Mouse (Mus musculus): ENCODE data around the gene Hist1h4i. TPM values are rescaled to one million over a fixed set of nuclear protein-coding genes. Genes with fewer than 3 reads are reported as not detected.
A peak's percentile ranks its signal among the peaks of the same experiment; 100 is the strongest.

Gene Hist1h4i
- polyA plus RNA-seq, 1 experiment from 2014 or later: 16.9 TPM

- Histone ChIP-seq H3K4me3 (no peak overlapping the region), H3K9me3 (no peaks in the 10 kb centered on the region), H3K27me3 (peaks cover 100% of the 10 kb centered on the region), H3K9ac (replicated peaks) (no peak overlapping the region), H3K36me3 (no peaks in the 10 kb centered on the region), H3K4me1 (peaks cover 22% of the 10 kb centered on the region), H3K4me2 (replicated peaks) (no peak overlapping the region), H3K27ac (replicated peaks) (no peak overlapping the region)
- 29% methylated on average over 5 of the region's 5 CpGs for WGBS
- no peak for ATAC-seq (replicated peaks)
Observed at GRCm38 (mm10) chr13:22001823-22002222, 39.3 kb downstream of the Hist1h4i start.

DNA sequence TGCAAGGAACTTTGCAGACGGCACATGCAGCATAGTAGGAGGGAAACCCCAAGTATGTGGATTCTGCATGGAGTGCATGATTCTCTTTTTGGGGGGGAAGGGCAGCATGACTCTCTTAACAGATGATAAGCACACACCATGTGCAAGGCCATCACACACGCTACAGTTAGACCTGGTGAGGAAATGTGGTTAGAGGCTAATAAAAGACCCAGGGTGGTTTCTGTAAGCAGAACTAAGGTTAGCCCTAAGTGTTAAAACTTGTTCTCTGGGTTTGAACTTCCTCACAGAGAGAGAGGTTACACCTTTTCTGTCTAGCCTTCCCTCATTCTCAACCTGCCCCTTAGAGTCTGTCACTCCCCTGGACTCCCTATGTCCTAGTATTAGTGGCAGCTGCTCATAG lies 39.8 kb downstream of the Hist1h4i start:
- Histone ChIP-seq H3K4me3 (no peak overlapping the region), H3K36me3 (no peaks in the 10 kb centered on the region)

DNA sequence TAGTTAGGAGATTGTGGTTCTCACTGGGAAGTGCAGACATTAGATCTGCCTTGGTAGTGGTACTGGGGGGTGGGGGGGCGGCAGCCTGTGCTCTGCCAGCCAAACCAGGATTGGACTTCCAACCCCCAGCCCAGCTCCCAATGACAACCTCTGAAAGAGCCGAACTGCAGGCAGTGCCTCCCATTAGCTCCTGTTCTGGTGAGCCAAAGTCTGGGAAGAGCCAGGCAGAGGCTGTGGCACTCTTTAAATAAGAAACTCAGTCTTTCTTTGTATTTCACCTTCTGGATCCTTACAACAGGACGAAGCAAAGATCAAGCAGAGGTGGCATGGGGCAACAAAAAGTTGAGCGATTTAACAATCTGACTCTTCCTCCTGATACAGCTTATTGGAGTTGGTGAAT lies 42.0 kb downstream of the Hist1h4i start:
- no peaks in the 10 kb centered on the region for H3K36me3 ChIP-seq
- 32% methylated on average over 4 of the region's 4 CpGs for WGBS
- H3K4me3 ChIP-seq: no peak overlapping the region
- H3K27ac ChIP-seq (replicated peaks): no peak overlapping the region
- peaks cover 19% of the 10 kb centered on the region for H3K4me1 ChIP-seq
- H3K9me3 ChIP-seq: no peaks in the 10 kb centered on the region
- no peak overlapping the region for H3K9ac ChIP-seq (replicated peaks)
- H3K4me2 ChIP-seq (replicated peaks): no peak overlapping the region
- peaks cover 96% of the 10 kb centered on the region for H3K27me3 ChIP-seq
- ATAC-seq (replicated peaks): no peak

More for the DNA sequence above, 39.8 kb downstream of the Hist1h4i start:
- 70% methylated on average over 2 of the region's 2 CpGs for WGBS
- H3K4me1 ChIP-seq: peaks cover 20% of the 10 kb centered on the region
- H3K4me2 ChIP-seq (replicated peaks): no peak overlapping the region
- H3K27me3 ChIP-seq: peaks cover 100% of the 10 kb centered on the region
- no peak overlapping the region for H3K27ac ChIP-seq (replicated peaks)
- no peaks in the 10 kb centered on the region for H3K9me3 ChIP-seq
- ATAC-seq (replicated peaks): no peak
- H3K9ac ChIP-seq (replicated peaks): no peak overlapping the region

DNA sequence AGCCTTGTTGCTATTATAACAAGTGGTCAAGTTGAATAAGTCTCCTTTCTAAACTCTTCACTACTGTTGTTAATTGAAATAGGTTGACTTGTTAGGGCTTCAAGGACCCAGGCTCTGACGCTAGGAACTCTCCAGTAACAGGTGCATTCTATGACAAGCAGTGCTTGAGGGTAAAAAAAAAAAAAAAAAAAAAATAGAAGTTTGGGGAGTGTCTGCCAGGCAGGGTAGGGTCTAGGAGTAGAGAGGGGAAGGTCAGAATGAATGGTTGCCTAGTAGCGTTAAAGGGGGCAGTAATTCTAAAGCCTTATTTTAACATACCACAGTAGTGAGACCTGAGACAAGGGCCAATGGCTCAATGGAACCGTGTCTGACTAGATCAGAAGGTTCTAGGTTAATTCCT lies 42.8 kb downstream of the Hist1h4i start:
- Histone ChIP-seq H3K27me3 (peaks cover 93% of the 10 kb centered on the region), H3K4me3 (no peak overlapping the region), H3K9ac (replicated peaks) (no peak overlapping the region), H3K36me3 (no peaks in the 10 kb centered on the region), H3K27ac (replicated peaks) (no peak overlapping the region), H3K9me3 (no peaks in the 10 kb centered on the region), H3K4me1 (peaks cover 19% of the 10 kb centered on the region), H3K4me2 (replicated peaks) (no peak overlapping the region)
- ATAC-seq (replicated peaks): no peak
- WGBS: 21% methylated on average over 3 of the region's 3 CpGs

GRCm38 (mm10) chr13:21997821-21998220 lies 43.3 kb downstream of the Hist1h4i start:
- Histone ChIP-seq H3K4me2 (replicated peaks) (no peak overlapping the region), H3K9ac (replicated peaks) (no peak overlapping the region), H3K27ac (replicated peaks) (no peak overlapping the region), H3K4me3 (no peak overlapping the region), H3K36me3 (no peaks in the 10 kb centered on the region), H3K27me3 (peaks cover 91% of the 10 kb centered on the region), H3K9me3 (no peaks in the 10 kb centered on the region), H3K4me1 (peaks cover 19% of the 10 kb centered on the region)
- ATAC-seq (replicated peaks): no peak
- WGBS: 7% methylated on average over 4 of the region's 4 CpGs

DNA sequence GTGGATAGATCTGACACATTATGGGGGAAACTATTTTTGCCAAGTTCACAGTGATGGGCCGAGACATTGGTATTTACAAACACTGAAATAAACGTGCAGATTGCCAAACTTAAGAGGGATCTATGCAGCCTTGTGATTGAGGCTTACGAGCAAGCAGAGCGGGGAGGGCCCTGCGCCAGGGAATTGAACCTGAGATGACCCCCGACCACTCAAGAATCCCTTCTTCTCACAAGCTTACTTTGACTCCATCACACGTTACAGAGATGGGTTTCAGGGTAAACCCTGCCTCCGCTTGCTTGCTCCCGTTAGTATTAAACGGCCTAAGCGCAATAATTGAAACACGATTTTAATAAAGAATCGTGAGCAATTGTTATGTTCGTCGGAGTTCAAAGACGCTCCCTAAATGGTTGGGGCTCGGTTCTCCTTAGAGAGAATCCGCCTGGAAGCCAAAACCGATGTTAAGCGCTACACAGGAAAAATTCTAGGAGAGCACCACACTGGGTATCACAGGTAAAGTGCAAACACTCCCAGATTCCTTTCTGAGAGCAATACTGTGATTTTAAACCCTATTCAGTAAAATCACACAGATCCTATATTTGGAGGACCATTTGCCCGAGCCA lies 43.9 kb downstream of the Hist1h4i start:
- peaks cover 88% of the 10 kb centered on the region for H3K27me3 ChIP-seq
- H3K9me3 ChIP-seq: no peaks in the 10 kb centered on the region
- H3K4me3 ChIP-seq: peak overlapping the region; percentile 9; the same call in 1 of the 2 replicates
- H3K27ac ChIP-seq (replicated peaks): no peak overlapping the region
- 2% methylated on average over 21 of the region's 21 CpGs for WGBS
- peaks cover 19% of the 10 kb centered on the region for H3K4me1 ChIP-seq
- H3K9ac ChIP-seq (replicated peaks): no peak overlapping the region
- no peak for ATAC-seq (replicated peaks)
- H3K4me2 ChIP-seq (replicated peaks): peak overlapping the region; percentile 20
- no peaks in the 10 kb centered on the region for H3K36me3 ChIP-seq

GRCm38 (mm10) chr13:21996840-21997185 lies 44.3 kb downstream of the Hist1h4i start:
- peaks cover 83% of the 10 kb centered on the region for H3K27me3 ChIP-seq
- H3K4me3 ChIP-seq: peak overlapping the region; percentile 9
- H3K9me3 ChIP-seq: no peaks in the 10 kb centered on the region
- WGBS: under 1% methylated on average over 13 of the region's 13 CpGs
- peak overlapping the region; percentile 20 for H3K4me2 ChIP-seq (replicated peaks)
- no peak for ATAC-seq (replicated peaks)
- no peaks in the 10 kb centered on the region for H3K36me3 ChIP-seq
- no peak overlapping the region for H3K9ac ChIP-seq (replicated peaks)
- H3K27ac ChIP-seq (replicated peaks): no peak overlapping the region
- peaks cover 19% of the 10 kb centered on the region for H3K4me1 ChIP-seq

GRCm38 (mm10) chr13:21996101-21996839 lies 44.9 kb downstream of the Hist1h4i start:
- H3K27ac ChIP-seq (replicated peaks): no peak overlapping the region
- WGBS: 4% methylated on average over 12 of the region's 12 CpGs
- no peaks in the 10 kb centered on the region for H3K36me3 ChIP-seq
- peak overlapping the region; percentile 9 for H3K4me3 ChIP-seq
- H3K4me2 ChIP-seq (replicated peaks): peak overlapping the region; percentile 20
- H3K9me3 ChIP-seq: no peaks in the 10 kb centered on the region
- H3K4me1 ChIP-seq: peaks cover 19% of the 10 kb centered on the region
- H3K9ac ChIP-seq (replicated peaks): no peak overlapping the region
- H3K27me3 ChIP-seq: peaks cover 81% of the 10 kb centered on the region
- no peak for ATAC-seq (replicated peaks)

DNA sequence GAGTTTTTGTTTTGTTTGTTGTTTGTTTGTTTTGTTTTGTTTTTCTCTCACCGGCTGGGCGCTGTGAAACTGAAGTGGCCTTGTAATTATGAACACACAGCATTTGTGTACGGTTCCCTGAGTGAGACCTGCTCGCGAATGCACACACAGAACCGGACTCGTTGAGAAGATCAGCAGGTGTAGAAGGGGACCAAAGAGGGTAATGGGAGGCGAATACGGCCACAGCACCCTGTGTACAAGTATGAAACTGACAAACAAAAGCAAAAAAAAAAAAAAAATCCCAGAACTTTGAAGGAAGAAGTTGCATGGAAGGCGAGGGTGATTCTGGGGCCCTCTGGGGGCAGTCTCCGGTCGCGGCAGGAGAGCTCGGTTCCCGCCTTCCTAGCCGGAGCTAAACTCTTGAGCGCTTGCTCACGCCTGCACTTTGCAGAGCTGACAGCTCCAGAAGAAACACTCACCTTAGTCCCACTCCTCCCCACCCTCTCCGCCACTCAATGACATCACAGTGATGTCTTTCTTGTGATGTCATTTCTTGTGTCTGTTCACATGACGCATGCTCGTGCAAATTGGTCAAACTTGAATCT lies 45.7 kb downstream of the Hist1h4i start:
- Histone ChIP-seq H3K9me3 (no peaks in the 10 kb centered on the region), H3K4me3 (peak overlapping the region; percentile 29), H3K27ac (replicated peaks) (no peak overlapping the region), H3K4me2 (replicated peaks) (peak overlapping the region; percentile 36), H3K9ac (replicated peaks) (no peak overlapping the region), H3K4me1 (peaks cover 19% of the 10 kb centered on the region), H3K27me3 (peaks cover 72% of the 10 kb centered on the region), H3K36me3 (no peaks in the 10 kb centered on the region)
- ATAC-seq (replicated peaks): no peak
- 1% methylated on average over 21 of the region's 21 CpGs for WGBS

- no peaks in the 10 kb centered on the region for H3K9me3 ChIP-seq
- no peaks in the 10 kb centered on the region for H3K36me3 ChIP-seq
- WGBS: 5% methylated on average over 8 of the region's 8 CpGs
- no peak overlapping the region for H3K27ac ChIP-seq (replicated peaks)
- no peak for ATAC-seq (replicated peaks)
- H3K9ac ChIP-seq (replicated peaks): no peak overlapping the region
- H3K27me3 ChIP-seq: peaks cover 67% of the 10 kb centered on the region
- H3K4me3 ChIP-seq: peak overlapping the region; percentile 29
- peak overlapping the region; percentile 36 for H3K4me2 ChIP-seq (replicated peaks)
- H3K4me1 ChIP-seq: peaks cover 19% of the 10 kb centered on the region
Observed at GRCm38 (mm10) chr13:21994896-21995295, 46.3 kb downstream of the Hist1h4i start.

DNA sequence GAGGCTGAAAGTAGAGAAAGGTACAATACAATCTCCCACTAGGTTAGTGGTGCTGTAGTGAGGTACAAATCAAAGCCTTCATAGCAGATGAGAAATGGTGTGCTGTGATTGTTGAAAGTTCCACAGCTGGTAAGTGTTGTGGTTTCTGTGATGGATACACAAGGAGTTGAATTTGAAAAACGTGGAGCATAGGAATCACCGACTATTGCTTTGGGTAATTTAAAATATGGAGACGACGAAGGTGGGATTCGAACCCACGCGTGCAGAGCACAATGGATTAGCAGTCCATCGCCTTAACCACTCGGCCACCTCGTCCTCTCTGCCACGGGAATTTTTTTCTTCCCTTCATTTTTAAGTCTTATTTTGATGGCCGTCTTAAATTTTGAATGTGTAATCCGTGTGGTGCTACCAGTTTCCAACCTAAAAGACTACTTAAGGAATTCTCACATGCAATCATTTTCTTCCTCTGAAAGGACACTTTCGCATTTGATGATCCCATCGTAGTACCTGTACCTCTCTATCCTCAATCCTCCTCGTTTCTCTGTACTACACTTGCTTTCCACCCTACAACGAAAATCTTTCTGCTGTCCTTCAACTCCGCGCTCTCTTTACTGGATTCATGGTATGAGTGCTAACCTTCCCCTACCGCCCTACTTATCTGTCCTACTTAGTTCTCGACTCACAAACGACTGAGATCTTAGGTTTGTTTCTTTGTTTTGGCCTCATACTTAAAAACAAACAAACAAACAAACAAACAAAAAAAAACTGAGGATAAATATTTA lies 47.0 kb downstream of the Hist1h4i start:
- Histone ChIP-seq H3K9ac (replicated peaks) (no peak overlapping the region), H3K4me2 (replicated peaks) (no peak overlapping the region), H3K4me3 (no peak overlapping the region), H3K36me3 (no peaks in the 10 kb centered on the region), H3K4me1 (peaks cover 19% of the 10 kb centered on the region), H3K27me3 (peaks cover 59% of the 10 kb centered on the region), H3K27ac (replicated peaks) (no peak overlapping the region), H3K9me3 (no peaks in the 10 kb centered on the region)
- under 1% methylated on average over 22 of the region's 22 CpGs for WGBS
- no peak for ATAC-seq (replicated peaks)

GRCm38 (mm10) chr13:21992550-21992949 lies 48.6 kb downstream of the Hist1h4i start:
- H3K4me1 ChIP-seq: peaks cover 19% of the 10 kb centered on the region
- H3K36me3 ChIP-seq: no peaks in the 10 kb centered on the region
- peaks cover 43% of the 10 kb centered on the region for H3K27me3 ChIP-seq
- H3K9ac ChIP-seq (replicated peaks): no peak overlapping the region
- no peak for ATAC-seq (replicated peaks)
- 85% methylated on average over 5 of the region's 5 CpGs for WGBS
- H3K4me2 ChIP-seq (replicated peaks): no peak overlapping the region
- no peaks in the 10 kb centered on the region for H3K9me3 ChIP-seq
- no peak overlapping the region for H3K27ac ChIP-seq (replicated peaks)
- H3K4me3 ChIP-seq: no peak overlapping the region

Measured in forebrain, embryonic 15.5 days (tissue).